Mouse (Mus musculus): ENCODE measurements around the gene 4930430A15Rik. TPM values are rescaled to one million over a fixed set of nuclear protein-coding genes. Genes with fewer than 3 reads are reported as not detected.

The 4930430A15Rik gene
- not detected in 2 replicates for polyA plus RNA-seq (2015; fragmentation: Nextera tagmentation; extraction: Ambion mirVana)

GRCm38 (mm10) chr2:111229502-111229901 is at the start of gene 4930430A15Rik:
Gene 4930430A15Rik, minus strand, starts transcription at chr2:111229602.
- H3K36me3 ChIP-seq (ENCODE audit: control insufficient read depth, insufficient read depth): no peaks in the 10 kb centered on the region
- no peak within 1 kb of the TSS for H3K27ac ChIP-seq (ENCODE audit: low read length)
- ATAC-seq (ENCODE audit: low read depth): no peak
- WGBS (ENCODE audit: insufficient replicate concordance): 66% methylated on average over 6 of the region's 6 CpGs
- no peak within 1 kb of the TSS for H3K4me3 ChIP-seq (ENCODE audit: low read depth, low read length)
- H3K4me1 ChIP-seq (ENCODE audit: control insufficient read depth, low read depth, low read length): no peaks in the 10 kb centered on the region
- H3K9me3 ChIP-seq (replicated peaks; ENCODE audit: control insufficient read depth, low read length): no peaks in the 10 kb centered on the region
- no peak within 1 kb of the TSS for H3K9ac ChIP-seq (ENCODE audit: low read depth, low read length)
- no peak within 1 kb of the TSS for H3K4me2 ChIP-seq (ENCODE audit: low read depth, low read length)
- no peaks in the 10 kb centered on the region for H3K27me3 ChIP-seq (ENCODE audit: control insufficient read depth, insufficient read depth, low read depth, low read length)

GRCm38 (mm10) chr2:111274006-111274405 is 44.6 kb upstream of the 4930430A15Rik start, which contains the start of gene Olfr1277:
Gene Olfr1277, minus strand, starts transcription at chr2:111274106.
- Histone ChIP-seq H3K9me3 (replicated peaks; ENCODE audit: control insufficient read depth, low read length) (no peaks in the 10 kb centered on the region), H3K9ac (ENCODE audit: low read depth, low read length) (no peak within 1 kb of the TSS), H3K4me3 (ENCODE audit: low read depth, low read length) (no peak within 1 kb of the TSS), H3K36me3 (ENCODE audit: control insufficient read depth, insufficient read depth) (no peaks in the 10 kb centered on the region), H3K27me3 (ENCODE audit: control insufficient read depth, insufficient read depth, low read depth, low read length) (no peaks in the 10 kb centered on the region), H3K27ac (ENCODE audit: low read length) (no peak within 1 kb of the TSS), H3K4me2 (ENCODE audit: low read depth, low read length) (no peak within 1 kb of the TSS), H3K4me1 (ENCODE audit: control insufficient read depth, low read depth, low read length) (no peaks in the 10 kb centered on the region)
- no peak for ATAC-seq (ENCODE audit: low read depth)
- 65% methylated on average over 2 of the region's 2 CpGs for whole genome bisulfite sequencing (ENCODE audit: insufficient replicate concordance)

- no peaks in the 10 kb centered on the region for H3K36me3 ChIP-seq (ENCODE audit: control insufficient read depth, insufficient read depth)
- no peaks in the 10 kb centered on the region for H3K4me1 ChIP-seq (ENCODE audit: control insufficient read depth, low read depth, low read length)
- H3K27ac ChIP-seq (ENCODE audit: low read length): no peak within 1 kb of the TSS
- ATAC-seq (ENCODE audit: low read depth): no peak
- no peaks in the 10 kb centered on the region for H3K27me3 ChIP-seq (ENCODE audit: control insufficient read depth, insufficient read depth, low read depth, low read length)
- H3K4me2 ChIP-seq (ENCODE audit: low read depth, low read length): no peak within 1 kb of the TSS
- H3K9ac ChIP-seq (ENCODE audit: low read depth, low read length): no peak within 1 kb of the TSS
- H3K4me3 ChIP-seq (ENCODE audit: low read depth, low read length): no peak within 1 kb of the TSS
- no peaks in the 10 kb centered on the region for H3K9me3 ChIP-seq (replicated peaks; ENCODE audit: control insufficient read depth, low read length)
Observed at GRCm38 (mm10) chr2:111254216-111254615, 24.8 kb upstream of the 4930430A15Rik start, which contains the start of gene Olfr1276. Gene Olfr1276, plus strand, starts transcription at chr2:111254516.

GRCm38 (mm10) chr2:111235186-111235585 is 5.8 kb upstream of the 4930430A15Rik start, which contains the start of gene Olfr1275:
Gene Olfr1275, minus strand, starts transcription at chr2:111235286.
- no peaks in the 10 kb centered on the region for H3K9me3 ChIP-seq (replicated peaks; ENCODE audit: control insufficient read depth, low read length)
- H3K36me3 ChIP-seq (ENCODE audit: control insufficient read depth, insufficient read depth): no peaks in the 10 kb centered on the region
- ATAC-seq (ENCODE audit: low read depth): no peak
- no peak within 1 kb of the TSS for H3K9ac ChIP-seq (ENCODE audit: low read depth, low read length)
- H3K27me3 ChIP-seq (ENCODE audit: control insufficient read depth, insufficient read depth, low read depth, low read length): no peaks in the 10 kb centered on the region
- H3K4me1 ChIP-seq (ENCODE audit: control insufficient read depth, low read depth, low read length): no peaks in the 10 kb centered on the region
- no peak within 1 kb of the TSS for H3K4me3 ChIP-seq (ENCODE audit: low read depth, low read length)
- no peak within 1 kb of the TSS for H3K4me2 ChIP-seq (ENCODE audit: low read depth, low read length)
- no peak within 1 kb of the TSS for H3K27ac ChIP-seq (ENCODE audit: low read length)
- WGBS (ENCODE audit: insufficient replicate concordance): 67% methylated on average over 1 of the region's 1 CpGs

GRCm38 (mm10) chr2:111182068-111182467 is 47.3 kb downstream of the 4930430A15Rik start:
- 76% methylated on average over 11 of the region's 11 CpGs for WGBS (ENCODE audit: insufficient replicate concordance)

GRCm38 (mm10) chr2:111152836-111153235 is 76.6 kb downstream of the 4930430A15Rik start, which contains the start of gene Gm15130:
Gene Gm15130, minus strand, starts transcription at chr2:111152936.
- Histone ChIP-seq H3K4me1 (ENCODE audit: control insufficient read depth, low read depth, low read length) (no peaks in the 10 kb centered on the region), H3K9ac (ENCODE audit: low read depth, low read length) (no peak within 1 kb of the TSS), H3K4me2 (ENCODE audit: low read depth, low read length) (no peak within 1 kb of the TSS), H3K27ac (ENCODE audit: low read length) (no peak within 1 kb of the TSS), H3K27me3 (ENCODE audit: control insufficient read depth, insufficient read depth, low read depth, low read length) (no peaks in the 10 kb centered on the region), H3K9me3 (replicated peaks; ENCODE audit: control insufficient read depth, low read length) (no peaks in the 10 kb centered on the region), H3K36me3 (ENCODE audit: control insufficient read depth, insufficient read depth) (no peaks in the 10 kb centered on the region), H3K4me3 (ENCODE audit: low read depth, low read length) (no peak within 1 kb of the TSS)
- WGBS (ENCODE audit: insufficient replicate concordance): 55% methylated on average over 2 of the region's 2 CpGs
- no peak for ATAC-seq (ENCODE audit: low read depth)

More at GRCm38 (mm10) chr2:111182068-111182467, 47.3 kb downstream of the 4930430A15Rik start:
- H3K9ac ChIP-seq (ENCODE audit: low read depth, low read length): no peak overlapping the region
- no peaks in the 10 kb centered on the region for H3K36me3 ChIP-seq (ENCODE audit: control insufficient read depth, insufficient read depth)
- no peak overlapping the region for H3K27ac ChIP-seq (ENCODE audit: low read length)
- H3K9me3 ChIP-seq (replicated peaks; ENCODE audit: control insufficient read depth, low read length): no peaks in the 10 kb centered on the region
- H3K27me3 ChIP-seq (ENCODE audit: control insufficient read depth, insufficient read depth, low read depth, low read length): no peaks in the 10 kb centered on the region
- ATAC-seq (ENCODE audit: low read depth): no peak
- no peak overlapping the region for H3K4me2 ChIP-seq (ENCODE audit: low read depth, low read length)
- H3K4me1 ChIP-seq (ENCODE audit: control insufficient read depth, low read depth, low read length): no peaks in the 10 kb centered on the region
- H3K4me3 ChIP-seq (ENCODE audit: low read depth, low read length): no peak overlapping the region

GRCm38 (mm10) chr2:111135739-111136138 is 93.7 kb downstream of the 4930430A15Rik start:
- no peaks in the 10 kb centered on the region for H3K4me1 ChIP-seq (ENCODE audit: control insufficient read depth, low read depth, low read length)
- no peak overlapping the region for H3K9ac ChIP-seq (ENCODE audit: low read depth, low read length)
- 49% methylated on average over 5 of the region's 5 CpGs for WGBS (ENCODE audit: insufficient replicate concordance)
- H3K9me3 ChIP-seq (replicated peaks; ENCODE audit: control insufficient read depth, low read length): no peaks in the 10 kb centered on the region
- ATAC-seq (ENCODE audit: low read depth): no peak
- no peak overlapping the region for H3K4me2 ChIP-seq (ENCODE audit: low read depth, low read length)
- H3K4me3 ChIP-seq (ENCODE audit: low read depth, low read length): no peak overlapping the region
- no peaks in the 10 kb centered on the region for H3K36me3 ChIP-seq (ENCODE audit: control insufficient read depth, insufficient read depth)
- H3K27ac ChIP-seq (ENCODE audit: low read length): no peak overlapping the region
- H3K27me3 ChIP-seq (ENCODE audit: control insufficient read depth, insufficient read depth, low read depth, low read length): no peaks in the 10 kb centered on the region

Other genes starting within 250 kb of the 4930430A15Rik start
- gene Gm13941, start 123.6 kb downstream of the 4930430A15Rik start, polyA plus RNA-seq (2015; fragmentation: Nextera tagmentation; extraction: Ambion mirVana): not detected in 2 replicates
- not detected in 2 replicates for gene Gm15130, start 76.7 kb downstream of the 4930430A15Rik start, polyA plus RNA-seq (2015; fragmentation: Nextera tagmentation; extraction: Ambion mirVana)
- gene Olfr1275, start 5.7 kb upstream of the 4930430A15Rik start, polyA plus RNA-seq (2015; fragmentation: Nextera tagmentation; extraction: Ambion mirVana): not detected in 2 replicates
- gene Olfr1276, start 24.9 kb upstream of the 4930430A15Rik start, polyA plus RNA-seq (2015; fragmentation: Nextera tagmentation; extraction: Ambion mirVana): not detected in 2 replicates
- gene Olfr1277, start 44.5 kb upstream of the 4930430A15Rik start, polyA plus RNA-seq (2015; fragmentation: Nextera tagmentation; extraction: Ambion mirVana): not detected in 2 replicates
- gene Olfr1278, start 60.5 kb upstream of the 4930430A15Rik start, polyA plus RNA-seq (2015; fragmentation: Nextera tagmentation; extraction: Ambion mirVana): not detected in 2 replicates
- gene Olfr1279, start 71.0 kb upstream of the 4930430A15Rik start, polyA plus RNA-seq (2015; fragmentation: Nextera tagmentation; extraction: Ambion mirVana): not detected in 2 replicates
- not detected in 2 replicates for gene Olfr1280, start 84.4 kb upstream of the 4930430A15Rik start, polyA plus RNA-seq (2015; fragmentation: Nextera tagmentation; extraction: Ambion mirVana)
- not detected in 2 replicates for gene Olfr1281, start 96.9 kb upstream of the 4930430A15Rik start, polyA plus RNA-seq (2015; fragmentation: Nextera tagmentation; extraction: Ambion mirVana)
- gene Olfr1282, start 106.5 kb upstream of the 4930430A15Rik start, polyA plus RNA-seq (2015; fragmentation: Nextera tagmentation; extraction: Ambion mirVana): not detected in 2 replicates
- gene Olfr1283, start 137.2 kb upstream of the 4930430A15Rik start, polyA plus RNA-seq (2015; fragmentation: Nextera tagmentation; extraction: Ambion mirVana): not detected in 2 replicates
- gene Olfr1284, start 145.9 kb upstream of the 4930430A15Rik start, polyA plus RNA-seq (2015; fragmentation: Nextera tagmentation; extraction: Ambion mirVana): not detected in 2 replicates
- not detected in 2 replicates for gene Olfr1286, start 193.5 kb upstream of the 4930430A15Rik start, polyA plus RNA-seq (2015; fragmentation: Nextera tagmentation; extraction: Ambion mirVana)
- gene Olfr1287, start 219.5 kb upstream of the 4930430A15Rik start, polyA plus RNA-seq (2015; fragmentation: Nextera tagmentation; extraction: Ambion mirVana): not detected in 2 replicates
- gene Olfr1288, start 244.5 kb upstream of the 4930430A15Rik start, polyA plus RNA-seq (2015; fragmentation: Nextera tagmentation; extraction: Ambion mirVana): not detected in 2 replicates

Data from liver, embryonic 16.5 days (tissue).